Mouse (Mus musculus) forebrain, postnatal 0 days (tissue): ENCODE results near the gene Prkg1. TPM values are rescaled to one million over a fixed set of nuclear protein-coding genes. Genes with fewer than 3 reads are reported as not detected.

Source experiments
- ATAC-seq: fragments of 200-750 bp; cut with Nextera tagmentation; 2 replicates; pipeline ENCODE4 v1.8.0; 2017; ENCODE audit warnings: mild to moderate bottlenecking, moderate library complexity
- DNase-seq: peaks from one replicate; pipeline ENCODE4 v3.0.0-alpha.2; 2015
- H3K27ac ChIP-seq: fragments of 300-500 bp; sonication (generic); 2 replicates; pipeline ENCODE4 v1.5.1; 2014; ENCODE audit warnings: low read depth, mild to moderate bottlenecking, antibody characterized with exemption, low read length, moderate library complexity, mixed read lengths
- H3K27me3 ChIP-seq: fragments of 300-500 bp; sonication (generic); 2 replicates; pipeline ENCODE4 v1.6.1; 2014; ENCODE audit warnings: mild to moderate bottlenecking, low read length, mixed read lengths; ENCODE audit not compliant: insufficient read depth
- H3K36me3 ChIP-seq: fragments of 300-500 bp; sonication (generic); 2 replicates; pipeline ENCODE4 v1.6.1; 2014; ENCODE audit warnings: mild to moderate bottlenecking, moderate library complexity; ENCODE audit not compliant: insufficient read depth
- H3K4me1 ChIP-seq: fragments of 300-500 bp; sonication (generic); 2 replicates; pipeline ENCODE4 v1.6.1; 2014; ENCODE audit warnings: antibody characterized with exemption; ENCODE audit not compliant: insufficient read depth
- H3K4me2 ChIP-seq: fragments of 300-500 bp; sonication (generic); 2 replicates; pipeline ENCODE4 v1.6.1; 2014; ENCODE audit warnings: low read depth, mild to moderate bottlenecking, moderate library complexity
- H3K4me3 ChIP-seq: fragments of 300-500 bp; sonication (generic); 2 replicates; pipeline ENCODE4 v1.5.1; 2014; ENCODE audit warnings: low read depth, low read length, mixed read lengths
- H3K9ac ChIP-seq: fragments of 300-500 bp; sonication (generic); 2 replicates; pipeline ENCODE4 v1.6.1; 2014; ENCODE audit warnings: mild to moderate bottlenecking
- H3K9me3 ChIP-seq: fragments of 300-500 bp; sonication (generic); 2 replicates; pipeline ENCODE4 v1.6.1; 2016; ENCODE audit warnings: low read length
- CTCF ChIP-seq: sonication (generic); IDR thresholded peaks from 2 replicates; pipeline ENCODE4 v1.5.1; 2016; ENCODE audit warnings: antibody characterized with exemption, control low read depth, low read depth
- WGBS: fragments of 180-500 bp; shearing (Covaris S2); extraction: QIAGEN DNeasy Blood & Tissue Kit; methylation state at CpG from one replicate; pipeline ENCODE4 v1.1.7; 2014; 5-methylcytosine and 5-hydroxymethylcytosine counted together
- polyA plus RNA-seq: library from polyadenylated mRNA; unstranded; fragments of >200 nt; fragmentation: Nextera tagmentation; extraction: Ambion mirVana; gene quantifications from 2 replicates; pipeline ENCODE4 v1.2.1, GENCODE M21; 2015
- total RNA-seq: library from RNA; depleted of rRNA; stranded (reverse); fragments of >200 nt; gene quantifications from 2 replicates; pipeline ENCODE4 v1.2.3, GENCODE M21; 2014

Gene Prkg1
- total and polyA plus RNA-seq, 2 experiments from 2014 or later: 3.2 to 9.9 TPM

- no peaks in the 10 kb centered on the region for H3K27me3 ChIP-seq
Observed at GRCm38 (mm10) chr19:31590701-31591100, 174.1 kb downstream of the Prkg1 start.

GRCm38 (mm10) chr19:31577092-31577491, 187.7 kb downstream of the Prkg1 start:
- H3K4me1 ChIP-seq: no peaks in the 10 kb centered on the region
- no peak for DNase-seq
- H3K4me2 ChIP-seq: no peak overlapping the region
- H3K27ac ChIP-seq: no peak overlapping the region
- TF ChIP-seq CTCF: no peak
- no peak for ATAC-seq
- no peak overlapping the region for H3K4me3 ChIP-seq
- no peaks in the 10 kb centered on the region for H3K9me3 ChIP-seq
- 43% methylated on average over 4 of the region's 4 CpGs for WGBS
- H3K9ac ChIP-seq: no peak overlapping the region
- H3K27me3 ChIP-seq: no peaks in the 10 kb centered on the region
- H3K36me3 ChIP-seq: no peaks in the 10 kb centered on the region

More at GRCm38 (mm10) chr19:31590701-31591100, 174.1 kb downstream of the Prkg1 start:
- no peak overlapping the region for H3K27ac ChIP-seq
- no peak for DNase-seq
- no peak for ATAC-seq
- TF ChIP-seq CTCF: no peak
- no peaks in the 10 kb centered on the region for H3K4me1 ChIP-seq
- no peaks in the 10 kb centered on the region for H3K36me3 ChIP-seq
- no peak overlapping the region for H3K4me2 ChIP-seq
- H3K9ac ChIP-seq: no peak overlapping the region
- WGBS: 63% methylated on average over 5 of the region's 5 CpGs
- H3K4me3 ChIP-seq: no peak overlapping the region
- H3K9me3 ChIP-seq: no peaks in the 10 kb centered on the region

GRCm38 (mm10) chr19:31564329-31564728, 200.5 kb downstream of the Prkg1 start:
- Histone ChIP-seq H3K36me3 (no peaks in the 10 kb centered on the region), H3K27ac (no peak overlapping the region), H3K4me1 (no peaks in the 10 kb centered on the region), H3K4me3 (no peak overlapping the region), H3K9me3 (no peaks in the 10 kb centered on the region), H3K9ac (no peak overlapping the region), H3K27me3 (no peaks in the 10 kb centered on the region), H3K4me2 (no peak overlapping the region)
- 88% methylated on average over 4 of the region's 4 CpGs for WGBS
- no peak for TF ChIP-seq CTCF
- DNase-seq (no peak), ATAC-seq (no peak)

- Histone ChIP-seq H3K4me3 (no peak overlapping the region), H3K4me2 (no peak overlapping the region), H3K9ac (no peak overlapping the region), H3K27me3 (no peaks in the 10 kb centered on the region), H3K36me3 (no peaks in the 10 kb centered on the region), H3K9me3 (no peaks in the 10 kb centered on the region), H3K27ac (no peak overlapping the region), H3K4me1 (no peaks in the 10 kb centered on the region)
- ATAC-seq (no peak), DNase-seq (no peak)
- no peak for TF ChIP-seq CTCF
- WGBS: 75% methylated on average over 5 of the region's 5 CpGs
Observed at GRCm38 (mm10) chr19:31546063-31546462, 218.8 kb downstream of the Prkg1 start.

GRCm38 (mm10) chr19:31531249-31531740, 233.5 kb downstream of the Prkg1 start:
- H3K27me3 ChIP-seq: no peaks in the 10 kb centered on the region
- no peaks in the 10 kb centered on the region for H3K4me1 ChIP-seq
- no peaks in the 10 kb centered on the region for H3K9me3 ChIP-seq
- H3K27ac ChIP-seq: no peak overlapping the region
- H3K4me3 ChIP-seq: no peak overlapping the region
- H3K9ac ChIP-seq: no peak overlapping the region
- 61% methylated on average over 7 of the region's 7 CpGs for WGBS
- DNase-seq: no peak
- ATAC-seq: no peak
- TF ChIP-seq CTCF: no peak
- no peaks in the 10 kb centered on the region for H3K36me3 ChIP-seq
- no peak overlapping the region for H3K4me2 ChIP-seq

GRCm38 (mm10) chr19:31530616-31531015, 234.2 kb downstream of the Prkg1 start:
- H3K9ac ChIP-seq: no peak overlapping the region
- no peak for TF ChIP-seq CTCF
- H3K27me3 ChIP-seq: no peaks in the 10 kb centered on the region
- H3K4me3 ChIP-seq: no peak overlapping the region
- no peak overlapping the region for H3K4me2 ChIP-seq
- H3K9me3 ChIP-seq: no peaks in the 10 kb centered on the region
- ATAC-seq (no peak), DNase-seq (no peak)
- no peaks in the 10 kb centered on the region for H3K36me3 ChIP-seq
- 41% methylated on average over 5 of the region's 5 CpGs for WGBS
- H3K4me1 ChIP-seq: no peaks in the 10 kb centered on the region
- H3K27ac ChIP-seq: no peak overlapping the region

- H3K4me2 ChIP-seq: no peak overlapping the region
- 78% methylated on average over 4 of the region's 4 CpGs for WGBS
- no peaks in the 10 kb centered on the region for H3K27me3 ChIP-seq
- DNase-seq: no peak
- no peak for ATAC-seq
- no peak overlapping the region for H3K4me3 ChIP-seq
- no peaks in the 10 kb centered on the region for H3K9me3 ChIP-seq
- no peak overlapping the region for H3K27ac ChIP-seq
- H3K36me3 ChIP-seq: no peaks in the 10 kb centered on the region
- no peak overlapping the region for H3K9ac ChIP-seq
- H3K4me1 ChIP-seq: no peaks in the 10 kb centered on the region
- no peak for TF ChIP-seq CTCF
Observed at GRCm38 (mm10) chr19:31529890-31530289, 234.9 kb downstream of the Prkg1 start.
